Mouse (Mus musculus): Measurements from ENCODE around the gene Tmem114. TPM values are rescaled to one million over a fixed set of nuclear protein-coding genes. Genes with fewer than 3 reads are reported as not detected.
A peak's percentile ranks its signal among the peaks of the same experiment; 100 is the strongest.

Gene Tmem114
- polyA plus RNA-seq (2012; rRNA removed): not detected in 2 replicates

DNA sequence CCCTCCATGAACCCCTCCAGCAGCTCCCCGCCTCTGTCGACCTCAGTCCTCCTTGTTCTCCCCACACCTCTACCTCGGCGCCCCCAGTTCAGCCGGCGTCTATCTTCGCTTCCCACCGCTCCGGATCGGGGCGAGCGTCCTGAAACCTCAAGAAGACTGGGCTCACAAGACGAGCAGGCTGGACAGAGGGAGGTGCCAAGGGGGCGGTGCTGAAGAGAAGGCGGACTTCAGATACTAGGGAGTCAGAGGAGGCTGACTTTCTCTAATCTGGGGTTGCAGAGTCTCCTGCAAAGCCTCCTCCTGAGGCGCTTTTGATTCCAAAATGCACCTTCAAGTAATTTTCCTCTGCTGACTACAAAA lies at the start of gene Tmem114:
Tmem114 (minus strand) TSS at position 166 of the 360 bp plus-strand sequence.
- no peaks in the 10 kb centered on the region for H3K4me1 ChIP-seq (ENCODE audit: control insufficient read depth, insufficient read depth, low read length)
- no peaks in the 10 kb centered on the region for H3K36me3 ChIP-seq (ENCODE audit: control insufficient read depth, insufficient read depth, low read length)
- 0 out of 2 replicates have a peak, but pooled peaks cover 1% of the 10 kb centered on the region for H3K27me3 ChIP-seq (replicated peaks; ENCODE audit: control insufficient read depth, insufficient read depth, low read length)
- peak; percentile 46 for DNase-seq
- 2% methylated on average over 16 of the region's 16 CpGs for WGBS
- TF ChIP-seq POLR2A (IDR thresholded peaks at IDR 0.05; ENCODE audit: low read depth, low read length) (no peak), CTCF (conservative IDR thresholded peaks at IDR 0.05; ENCODE audit: insufficient read depth, insufficient read length, low read depth, low read length) (no peak)
- no peak within 1 kb of the TSS for H3K4me3 ChIP-seq (ENCODE audit: insufficient read depth, low read depth, low read length)
- no peak within 1 kb of the TSS for H3K27ac ChIP-seq (ENCODE audit: insufficient read depth, low read depth, low read length)

GRCm38 (mm10) chr16:8470603-8471481 lies 45.9 kb upstream of the Tmem114 start, which contains the start of gene Mettl22:
Gene Mettl22, plus strand, starts transcription at chr16:8470788.
- Histone ChIP-seq H3K4me1 (ENCODE audit: control insufficient read depth, insufficient read depth, low read length) (peaks cover 3% of the 10 kb centered on the region; the same call in 1 of the 2 replicates), H3K27ac (ENCODE audit: insufficient read depth, low read depth, low read length) (peak within 1 kb of the TSS; percentile 42), H3K4me3 (ENCODE audit: insufficient read depth, low read depth, low read length) (peak within 1 kb of the TSS; percentile 62), H3K36me3 (ENCODE audit: control insufficient read depth, insufficient read depth, low read length) (no peaks in the 10 kb centered on the region), H3K27me3 (replicated peaks; ENCODE audit: control insufficient read depth, insufficient read depth, low read length) (no peaks in the 10 kb centered on the region)
- peak; percentile 28 for TF ChIP-seq POLR2A (IDR thresholded peaks at IDR 0.05; ENCODE audit: low read depth, low read length)
- TF ChIP-seq CTCF (conservative IDR thresholded peaks at IDR 0.05; ENCODE audit: insufficient read depth, insufficient read length, low read depth, low read length): peak; percentile 27; the same call in 1 of the 2 replicates
- peak; percentile 95 for DNase-seq
- under 1% methylated on average over 48 of the region's 48 CpGs for WGBS

GRCm38 (mm10) chr16:8470132-8470531 lies 45.2 kb upstream of the Tmem114 start:
- H3K4me1 ChIP-seq (ENCODE audit: control insufficient read depth, insufficient read depth, low read length): peaks cover 3% of the 10 kb centered on the region; the same call in 1 of the 2 replicates
- H3K27me3 ChIP-seq (replicated peaks; ENCODE audit: control insufficient read depth, insufficient read depth, low read length): no peaks in the 10 kb centered on the region
- no peak for DNase-seq
- no peak overlapping the region for H3K4me3 ChIP-seq (ENCODE audit: insufficient read depth, low read depth, low read length)
- no peaks in the 10 kb centered on the region for H3K36me3 ChIP-seq (ENCODE audit: control insufficient read depth, insufficient read depth, low read length)
- 78% methylated on average over 2 of the region's 2 CpGs for WGBS
- H3K27ac ChIP-seq (ENCODE audit: insufficient read depth, low read depth, low read length): no peak overlapping the region
- TF ChIP-seq CTCF (conservative IDR thresholded peaks at IDR 0.05; ENCODE audit: insufficient read depth, insufficient read length, low read depth, low read length): no peak
- no peak for TF ChIP-seq POLR2A (IDR thresholded peaks at IDR 0.05; ENCODE audit: low read depth, low read length)

- TF ChIP-seq CTCF (conservative IDR thresholded peaks at IDR 0.05; ENCODE audit: insufficient read depth, insufficient read length, low read depth, low read length) (peak; percentile 92), POLR2A (IDR thresholded peaks at IDR 0.05; ENCODE audit: low read depth, low read length) (no peak)
- DNase-seq: peak; percentile 40
- H3K4me1 ChIP-seq (ENCODE audit: control insufficient read depth, insufficient read depth, low read length): no peaks in the 10 kb centered on the region
- no peak overlapping the region for H3K4me3 ChIP-seq (ENCODE audit: insufficient read depth, low read depth, low read length)
- 32% methylated on average over 6 of the region's 6 CpGs for WGBS
- H3K27me3 ChIP-seq (replicated peaks; ENCODE audit: control insufficient read depth, insufficient read depth, low read length): no peaks in the 10 kb centered on the region
- no peak overlapping the region for H3K27ac ChIP-seq (ENCODE audit: insufficient read depth, low read depth, low read length)
- H3K36me3 ChIP-seq (ENCODE audit: control insufficient read depth, insufficient read depth, low read length): no peaks in the 10 kb centered on the region
These were observed 34.2 kb upstream of the Tmem114 start for GRCm38 (mm10) chr16:8459098-8459497.

DNA sequence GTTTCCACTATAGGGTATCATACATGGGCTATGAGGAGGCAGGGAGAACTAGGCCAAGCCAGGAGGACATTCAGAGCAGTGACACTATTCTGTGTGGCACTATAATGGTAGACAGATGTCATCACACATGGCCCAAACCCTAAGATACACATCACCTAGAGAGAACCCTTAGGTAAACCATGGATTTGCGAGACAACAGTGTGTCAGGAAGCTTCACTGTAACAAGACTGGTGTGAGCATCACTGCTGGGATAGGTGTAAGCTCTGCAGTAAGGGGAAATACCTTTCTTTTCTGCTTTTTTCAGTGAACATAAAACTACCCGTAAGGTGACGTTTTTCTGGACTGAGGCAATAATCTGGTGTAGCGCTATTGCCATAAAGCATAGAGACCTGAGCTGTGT lies 33.5 kb upstream of the Tmem114 start:
- WGBS: 93% methylated on average over 4 of the region's 4 CpGs
- no peak for DNase-seq
- TF ChIP-seq POLR2A (IDR thresholded peaks at IDR 0.05; ENCODE audit: low read depth, low read length): no peak
- no peak for TF ChIP-seq CTCF (conservative IDR thresholded peaks at IDR 0.05; ENCODE audit: insufficient read depth, insufficient read length, low read depth, low read length)

DNA sequence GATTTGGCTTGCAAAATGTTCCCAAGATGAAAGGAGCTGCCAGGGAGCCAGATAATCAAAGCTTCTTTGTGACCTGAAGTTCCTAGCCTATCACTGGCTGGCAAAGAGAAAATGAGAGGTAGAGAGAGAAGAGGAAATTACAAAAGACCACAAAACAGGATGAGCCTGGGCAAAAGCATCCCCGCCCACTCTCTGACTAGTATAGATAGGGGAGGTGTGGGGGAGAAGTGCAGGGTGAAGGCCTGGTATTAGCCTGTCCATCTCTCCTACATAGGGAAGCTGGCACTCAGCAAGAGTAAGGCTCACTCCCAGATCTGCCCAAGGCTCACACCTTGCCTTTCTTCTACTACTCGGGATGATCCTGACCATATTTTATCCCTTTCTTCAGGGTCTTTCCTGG lies 30.3 kb upstream of the Tmem114 start:
- TF ChIP-seq CTCF (conservative IDR thresholded peaks at IDR 0.05; ENCODE audit: insufficient read depth, insufficient read length, low read depth, low read length): no peak
- TF ChIP-seq POLR2A (IDR thresholded peaks at IDR 0.05; ENCODE audit: low read depth, low read length): no peak
- no peak overlapping the region for H3K4me3 ChIP-seq (ENCODE audit: insufficient read depth, low read depth, low read length)
- no peak overlapping the region for H3K27ac ChIP-seq (ENCODE audit: insufficient read depth, low read depth, low read length)

More for the DNA sequence above, 33.5 kb upstream of the Tmem114 start:
- no peaks in the 10 kb centered on the region for H3K4me1 ChIP-seq (ENCODE audit: control insufficient read depth, insufficient read depth, low read length)
- H3K36me3 ChIP-seq (ENCODE audit: control insufficient read depth, insufficient read depth, low read length): no peaks in the 10 kb centered on the region
- no peaks in the 10 kb centered on the region for H3K27me3 ChIP-seq (replicated peaks; ENCODE audit: control insufficient read depth, insufficient read depth, low read length)
- no peak overlapping the region for H3K4me3 ChIP-seq (ENCODE audit: insufficient read depth, low read depth, low read length)
- no peak overlapping the region for H3K27ac ChIP-seq (ENCODE audit: insufficient read depth, low read depth, low read length)

GRCm38 (mm10) chr16:8453301-8453700 lies 28.4 kb upstream of the Tmem114 start:
- Histone ChIP-seq H3K4me3 (ENCODE audit: insufficient read depth, low read depth, low read length) (no peak overlapping the region), H3K36me3 (ENCODE audit: control insufficient read depth, insufficient read depth, low read length) (no peaks in the 10 kb centered on the region), H3K4me1 (ENCODE audit: control insufficient read depth, insufficient read depth, low read length) (no peaks in the 10 kb centered on the region), H3K27me3 (replicated peaks; ENCODE audit: control insufficient read depth, insufficient read depth, low read length) (no peaks in the 10 kb centered on the region), H3K27ac (ENCODE audit: insufficient read depth, low read depth, low read length) (no peak overlapping the region)
- 93% methylated on average over 2 of the region's 2 CpGs for WGBS
- TF ChIP-seq CTCF (conservative IDR thresholded peaks at IDR 0.05; ENCODE audit: insufficient read depth, insufficient read length, low read depth, low read length): no peak
- no peak for TF ChIP-seq POLR2A (IDR thresholded peaks at IDR 0.05; ENCODE audit: low read depth, low read length)
- DNase-seq: no peak

More for the DNA sequence above, 30.3 kb upstream of the Tmem114 start:
- Histone ChIP-seq H3K27me3 (replicated peaks; ENCODE audit: control insufficient read depth, insufficient read depth, low read length) (no peaks in the 10 kb centered on the region), H3K4me1 (ENCODE audit: control insufficient read depth, insufficient read depth, low read length) (no peaks in the 10 kb centered on the region), H3K36me3 (ENCODE audit: control insufficient read depth, insufficient read depth, low read length) (no peaks in the 10 kb centered on the region)
- WGBS: 50% methylated on average over 2 of the region's 2 CpGs
- no peak for DNase-seq

Data from kidney, adult 2 months (tissue).